Mouse (Mus musculus): ENCODE measurements at regions not wholly inside any gene's neighbourhood (a gene's known extent, or its start where the extent isn't known, plus 50 kb on each side); places are given as distances from the start of the nearest gene placed in this dataset.

GRCm38 (mm10) chr2:115460028-115460881 is 121.3 kb upstream of the BC052040 start:
- DNase-seq: no peak

- DNase-seq: no peak
Observed at GRCm38 (mm10) chr2:115460882-115461151, 120.7 kb upstream of the BC052040 start.

GRCm38 (mm10) chr2:115466170-115466569 is 115.3 kb upstream of the BC052040 start:
- no peak for DNase-seq

- no peak for DNase-seq
Observed at GRCm38 (mm10) chr2:115467107-115467745, 114.3 kb upstream of the BC052040 start.

- DNase-seq: no peak
Observed at GRCm38 (mm10) chr2:115467936-115468335, 113.6 kb upstream of the BC052040 start.

- DNase-seq: no peak
Observed at GRCm38 (mm10) chr2:115468471-115468909, 113.0 kb upstream of the BC052040 start.

GRCm38 (mm10) chr2:115469165-115469821 is 112.2 kb upstream of the BC052040 start:
- DNase-seq: no peak

GRCm38 (mm10) chr2:115472393-115472792 is 109.1 kb upstream of the BC052040 start:
- no peak for DNase-seq

GRCm38 (mm10) chr2:115483418-115484288 is 97.9 kb upstream of the BC052040 start:
- no peak for DNase-seq

GRCm38 (mm10) chr2:115488465-115488864 is 93.1 kb upstream of the BC052040 start:
- DNase-seq: no peak

GRCm38 (mm10) chr2:115493020-115493419 is 88.5 kb upstream of the BC052040 start:
- DNase-seq: no peak

GRCm38 (mm10) chr2:115499904-115500303 is 81.6 kb upstream of the BC052040 start:
- DNase-seq: no peak

GRCm38 (mm10) chr2:115509527-115509926 is 72.0 kb upstream of the BC052040 start:
- DNase-seq: no peak

- DNase-seq: no peak
Observed at GRCm38 (mm10) chr2:115511146-115511545, 70.4 kb upstream of the BC052040 start.

- DNase-seq: no peak
Observed at GRCm38 (mm10) chr2:115511612-115512525, 69.6 kb upstream of the BC052040 start.

GRCm38 (mm10) chr2:115512891-115513290 is 68.6 kb upstream of the BC052040 start:
- DNase-seq: no peak

GRCm38 (mm10) chr2:115513774-115514231 is 67.7 kb upstream of the BC052040 start:
- peak; percentile 2 to 4 for DNase-seq

- DNase-seq: peak; percentile 3 to 18
Observed at GRCm38 (mm10) chr2:115514831-115515428, 66.6 kb upstream of the BC052040 start.

GRCm38 (mm10) chr2:115515470-115515869 is 66.0 kb upstream of the BC052040 start:
- DNase-seq: no peak

GRCm38 (mm10) chr2:115516824-115517223 is 64.7 kb upstream of the BC052040 start:
- no peak for DNase-seq

- no peak for DNase-seq
Observed at GRCm38 (mm10) chr2:115519974-115520373, 61.5 kb upstream of the BC052040 start.
